Mouse (Mus musculus): ENCODE measurements around the gene Gm20388.

DNA sequence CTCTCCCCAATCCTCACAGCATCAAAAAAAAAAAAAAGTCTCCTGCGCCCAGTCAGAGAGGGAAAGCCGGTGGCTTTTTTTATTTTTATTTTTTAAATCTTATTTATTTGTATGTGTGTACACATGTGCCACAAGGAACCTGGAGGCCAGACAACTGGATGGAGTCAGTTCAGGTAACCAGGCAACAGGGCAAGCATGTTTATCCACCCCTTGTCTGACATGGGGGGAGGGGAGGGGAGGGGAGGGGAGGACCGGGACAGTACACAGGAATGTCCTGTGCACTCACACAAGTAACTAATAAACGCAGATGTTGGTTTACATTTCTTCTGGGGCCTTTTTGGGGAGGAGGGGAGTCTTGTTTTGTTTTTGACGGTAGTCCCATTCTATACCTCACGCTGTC is 1653.1 kb downstream of the Gm20388 start:
- TF ChIP-seq POLR2A (IDR thresholded peaks at IDR 0.05; ENCODE audit: borderline replicate concordance, insufficient read depth, low read length): no peak
- TF ChIP-seq CTCF (IDR thresholded peaks at IDR 0.05; ENCODE audit: borderline replicate concordance, insufficient read depth, low read depth, low read length): no peak
